Mouse (Mus musculus) C2C12 (cell line): ENCODE results near the gene Satb1. TPM values are rescaled to one million over a fixed set of nuclear protein-coding genes. Genes with fewer than 3 reads are reported as not detected.

Source experiments
- H3K27me3 ChIP-seq: one replicate; pipeline ENCODE4 v1.6.1; 2011; ENCODE audit not compliant: control insufficient read depth, insufficient read depth, insufficient read length
- H3K36me3 ChIP-seq: one replicate; pipeline ENCODE4 v1.6.1; 2011; ENCODE audit not compliant: control insufficient read depth, insufficient read depth
- H3K4me3 ChIP-seq: one replicate; pipeline ENCODE4 v1.5.1; 2011; ENCODE audit warnings: mild to moderate bottlenecking, control low read depth; ENCODE audit not compliant: poor library complexity, insufficient read depth, severe bottlenecking
- H3K79me2 ChIP-seq: one replicate; pipeline ENCODE4 v1.6.1; 2011; ENCODE audit not compliant: control insufficient read depth, insufficient read depth
- H3K79me3 ChIP-seq: one replicate; pipeline ENCODE4 v1.6.1; 2011; ENCODE audit warnings: low read depth, control low read depth
- H3ac ChIP-seq: one replicate; pipeline ENCODE3; 2011; ENCODE audit warnings: low read depth; ENCODE audit not compliant: control insufficient read depth, insufficient read length
- CEBPB ChIP-seq: IDR thresholded peaks from one replicate; pipeline ENCODE4 v1.6.1; 2011; ENCODE audit warnings: low read depth, mild to moderate bottlenecking, control low read depth, moderate library complexity
- CTCF ChIP-seq: IDR thresholded peaks from one replicate; pipeline ENCODE4 v1.5.1; 2011; ENCODE audit not compliant: control insufficient read depth, insufficient read depth, insufficient read length
- FOSL1 ChIP-seq: IDR thresholded peaks from one replicate; pipeline ENCODE4 v1.8.0; 2011; ENCODE audit warnings: mild to moderate bottlenecking, low read length; ENCODE audit not compliant: poor library complexity, insufficient read depth, severe bottlenecking
- MAX ChIP-seq: IDR thresholded peaks from one replicate; pipeline ENCODE4 v1.6.1; 2011; ENCODE audit warnings: mild to moderate bottlenecking, control low read depth
- MYOD1 ChIP-seq: IDR thresholded peaks from one replicate; pipeline ENCODE4 v1.6.1; 2011; ENCODE audit warnings: low read depth; ENCODE audit not compliant: control insufficient read depth, insufficient read length
- MYOG ChIP-seq: IDR thresholded peaks from one replicate; pipeline ENCODE4 v1.6.1; 2011; ENCODE audit not compliant: control insufficient read depth, insufficient read length; ENCODE audit errors: extremely low read depth
- USF1 ChIP-seq: IDR thresholded peaks from one replicate; pipeline ENCODE4 v1.6.1; 2011; ENCODE audit warnings: low read depth, mild to moderate bottlenecking, control low read depth, moderate library complexity
- polyA plus RNA-seq: library from polyadenylated mRNA; unstranded; fragments of >200 nt; fragmentation: generic; extraction: Trizol; gene quantifications from one replicate; pipeline ENCODE4 v1.2.1, GENCODE M21; 2012; ENCODE audit warnings: missing spikeins

Gene Satb1
- polyA plus RNA-seq, 1 experiment = 0.06 TPM

- no peak for TF ChIP-seq CEBPB
- Histone ChIP-seq H3K4me3 (no peak overlapping the region), H3K36me3 (no peaks in the 10 kb centered on the region), H3K79me2 (no peaks in the 10 kb centered on the region), H3ac (no peak overlapping the region), H3K79me3 (no peaks in the 10 kb centered on the region), H3K27me3 (no peaks in the 10 kb centered on the region)
These were observed 6.4 kb upstream of the Satb1 start for GRCm38 (mm10) chr17:51839484-51839883.

- no peak overlapping the region for H3K4me3 ChIP-seq
- H3K36me3 ChIP-seq = no peaks in the 10 kb centered on the region
- H3ac ChIP-seq = no peak overlapping the region
- no peaks in the 10 kb centered on the region for H3K79me2 ChIP-seq
- no peak for TF ChIP-seq FOSL1
- TF ChIP-seq MYOD1 = no peak
- TF ChIP-seq MYOG = no peak
- TF ChIP-seq MAX = no peak
- no peak for TF ChIP-seq CEBPB
- peaks cover 23% of the 10 kb centered on the region for H3K27me3 ChIP-seq
- H3K79me3 ChIP-seq = no peaks in the 10 kb centered on the region
These were observed 3.8 kb upstream of the Satb1 start for GRCm38 (mm10) chr17:51836901-51837300.

- Histone ChIP-seq H3K27me3 (peaks cover 29% of the 10 kb centered on the region), H3ac (no peak overlapping the region), H3K79me3 (no peaks in the 10 kb centered on the region), H3K79me2 (no peaks in the 10 kb centered on the region), H3K36me3 (no peaks in the 10 kb centered on the region), H3K4me3 (no peak overlapping the region)
- no peak for TF ChIP-seq MYOG
- no peak for TF ChIP-seq USF1
These were observed 3.2 kb upstream of the Satb1 start for GRCm38 (mm10) chr17:51836243-51836642.

- Histone ChIP-seq H3ac (no peak overlapping the region), H3K79me2 (no peaks in the 10 kb centered on the region), H3K79me3 (no peaks in the 10 kb centered on the region), H3K4me3 (no peak overlapping the region), H3K36me3 (no peaks in the 10 kb centered on the region), H3K27me3 (peaks cover 33% of the 10 kb centered on the region)
- TF ChIP-seq MYOD1 (no peak), MAX (no peak), CEBPB (no peak), CTCF (no peak), MYOG (no peak), FOSL1 (no peak), USF1 (no peak)
These were observed 680 bp upstream of the Satb1 start for GRCm38 (mm10) chr17:51833578-51834361.

- Histone ChIP-seq H3ac (no peak overlapping the region), H3K4me3 (no peak overlapping the region), H3K36me3 (no peaks in the 10 kb centered on the region), H3K27me3 (peaks cover 36% of the 10 kb centered on the region), H3K79me2 (no peaks in the 10 kb centered on the region), H3K79me3 (no peaks in the 10 kb centered on the region)
- TF ChIP-seq MYOG (no peak), USF1 (no peak), FOSL1 (no peak), MAX (no peak), CEBPB (no peak), MYOD1 (no peak), CTCF (no peak)
These were observed 642 bp downstream of the Satb1 start for GRCm38 (mm10) chr17:51832421-51832875.

- H3K4me3 ChIP-seq = no peak overlapping the region
- no peak overlapping the region for H3ac ChIP-seq
These were observed 1.2 kb downstream of the Satb1 start for GRCm38 (mm10) chr17:51831702-51832420.

More at GRCm38 (mm10) chr17:51831702-51832420, 1.2 kb downstream of the Satb1 start:
- H3K79me2 ChIP-seq = no peaks in the 10 kb centered on the region
- H3K79me3 ChIP-seq = no peaks in the 10 kb centered on the region
- TF ChIP-seq CEBPB (no peak), MYOD1 (no peak), MYOG (no peak), FOSL1 (no peak), MAX (no peak), CTCF (no peak), USF1 (no peak)
- H3K27me3 ChIP-seq = peaks cover 36% of the 10 kb centered on the region
- no peaks in the 10 kb centered on the region for H3K36me3 ChIP-seq
